Comparison of ENCODE assay signal across 8 mouse cellular contexts in genomic region chr19:5648401-5649297, GRCm38 (mm10). TPM values are rescaled to one million over a fixed set of nuclear protein-coding genes. Genes with fewer than 3 reads are reported as not detected.
DNase-seq lines count a peak whose midpoint lies in the region; ATAC-seq and TF ChIP-seq lines count a peak whose summit lies in the region.

No protein-coding gene starts in this region.

- WGBS in cerebellum, adult 2 months, result 7% methylated on average over 26 of the region's 26 CpGs
- WGBS in lung, embryonic 14.5 days, result 8% methylated on average over 26 of the region's 26 CpGs

- H3K9me3 ChIP-seq in lung, embryonic 14.5 days (ENCODE audit: low read depth, low read length), result no peaks in the 10 kb centered on the region

- peak; percentile 76 for DNase-seq in MEL-GATA-1-ER (ENCODE audit: extremely low read depth, low read depth)
- DNase-seq in cerebellum, adult 2 months, result peak; percentile 66 to 71
- DNase-seq in forelimb bud, embryonic 11.5 days (ENCODE audit: low read depth, low spot score), result peak; percentile 85
- peak; percentile 85 for DNase-seq in heart, postnatal 4 days
- DNase-seq in layer of hippocampus, adult 2 months (ENCODE audit: low spot score in 2 of 2), result peak; percentile 76 to 84
- peak; percentile 93 for DNase-seq in lung, embryonic 14.5 days
- peak; percentile 77 to 84 for DNase-seq in thymus, adult 18-20 months

- peaks cover 4% of the 10 kb centered on the region; the same call in 1 of the 2 replicates for H3K4me1 ChIP-seq in cerebellum, adult 2 months (ENCODE audit: control insufficient read depth, insufficient read depth, low read length)
- H3K4me1 ChIP-seq in lung, embryonic 14.5 days (ENCODE audit: insufficient read depth), result 0 out of 2 replicates have a peak, but pooled peaks cover 7% of the 10 kb centered on the region

- TF ChIP-seq POLR2A in cerebellum, adult 2 months (IDR thresholded peaks at IDR 0.05; ENCODE audit: borderline replicate concordance, insufficient read depth, low read length), result peak; percentile 54; the same call in 1 of the 2 replicates

- H3K36me3 ChIP-seq in lung, embryonic 14.5 days (ENCODE audit: insufficient read depth), result peaks cover 70% of the 10 kb centered on the region

- H3K9ac ChIP-seq in lung, embryonic 14.5 days, result peak overlapping the region; percentile 47

- H3K27me3 ChIP-seq in cerebellum, adult 2 months (ENCODE audit: control insufficient read depth, insufficient read depth, low read length), result no peaks in the 10 kb centered on the region
- H3K27me3 ChIP-seq in lung, embryonic 14.5 days (ENCODE audit: insufficient read depth, low read length), result peaks cover 3% of the 10 kb centered on the region; the same call in 1 of the 2 replicates

- H3K4me3 ChIP-seq in cerebellum, adult 2 months (replicated peaks; ENCODE audit: insufficient read depth, low read depth, low read length), result peak overlapping the region; percentile 43
- peak overlapping the region; percentile 59 for H3K4me3 ChIP-seq in layer of hippocampus, adult 2 months
- peak overlapping the region; percentile 25 for H3K4me3 ChIP-seq in lung, embryonic 14.5 days (ENCODE audit: low read depth, low read length)

- H3K27ac ChIP-seq in cerebellum, adult 2 months (ENCODE audit: insufficient read depth, low read length), result peak overlapping the region; percentile 52; the same call in 1 of the 2 replicates
- H3K27ac ChIP-seq in layer of hippocampus, adult 2 months, result peak overlapping the region; percentile 82
- H3K27ac ChIP-seq in lung, embryonic 14.5 days (ENCODE audit: low read depth), result peak overlapping the region; percentile 74

- 0 out of 2 replicates have a peak, but pooled peaks have one; percentile 12 for TF ChIP-seq CTCF in cerebellum, adult 2 months (IDR thresholded peaks at IDR 0.05; ENCODE audit: borderline replicate concordance, insufficient read depth, low read depth, low read length)
- TF ChIP-seq CTCF in layer of hippocampus, adult 2 months (conservative IDR thresholded peaks at IDR 0.05), result peak; percentile 54
- TF ChIP-seq CTCF in lung, embryonic 14.5 days (IDR thresholded peaks at IDR 0.05; ENCODE audit: low read depth), result peak; percentile 53

- H3K4me2 ChIP-seq in lung, embryonic 14.5 days, result peak overlapping the region; percentile 66

- ATAC-seq in lung, embryonic 14.5 days (ENCODE audit: insufficient read depth), result peak; percentile 91
- peak; percentile 81 for ATAC-seq in neutrophil, adult 5-6 weeks (ENCODE audit: extremely low read depth, insufficient number of reproducible peaks, low FRiP score, poor library complexity, severe bottlenecking)

RNA-seq across cellular contexts. Expression of gene Rela, which starts 11.4 kb away (rescaled TPM):
- polyA plus RNA-seq in cerebellum, adult 2 months (2012; rRNA removed), result 39.0 and 40.3 TPM in 2 replicates
- 10 to 100 TPM; 33.0 to 38.6 TPM for total RNA-seq in heart, postnatal 4 days (2021)
- 10 to 100 TPM; 20.6 to 21.0 TPM for total RNA-seq in layer of hippocampus, adult 2 months (2021)
- 52.3 and 54.2 TPM in 2 replicates for polyA plus RNA-seq in lung, embryonic 14.5 days (2014; fragmentation: Nextera tagmentation; extraction: Ambion mirVana)
- total RNA-seq in neutrophil, adult 5-6 weeks (2017), result 143 and 145 TPM in 2 replicates

RNA-seq across cellular contexts. Expression of gene Sipa1, which starts 14.9 kb away (rescaled TPM):
- polyA plus RNA-seq in cerebellum, adult 2 months (2012; rRNA removed), result 12.4 and 14.8 TPM in 2 replicates
- total RNA-seq in heart, postnatal 4 days (2021), result 10 to 100 TPM; 40.2 to 42.2 TPM
- total RNA-seq in layer of hippocampus, adult 2 months (2021), result 10 to 100 TPM; 16.5 to 17.5 TPM
- polyA plus RNA-seq in lung, embryonic 14.5 days (2014; fragmentation: Nextera tagmentation; extraction: Ambion mirVana), result 40.4 and 49.3 TPM in 2 replicates
- 199 and 249 TPM in 2 replicates for total RNA-seq in neutrophil, adult 5-6 weeks (2017)

RNA-seq across cellular contexts. Expression of gene Kat5, which starts 38.6 kb away (rescaled TPM):
- 139 and 143 TPM in 2 replicates for polyA plus RNA-seq in cerebellum, adult 2 months (2012; rRNA removed)
- total RNA-seq in heart, postnatal 4 days (2021), result 10 to 100 TPM; 38.3 to 49.2 TPM
- total RNA-seq in layer of hippocampus, adult 2 months (2021), result 10 to 100 TPM; 82.8 to 93.0 TPM
- polyA plus RNA-seq in lung, embryonic 14.5 days (2014; fragmentation: Nextera tagmentation; extraction: Ambion mirVana), result 25.5 and 33.4 TPM in 2 replicates
- total RNA-seq in neutrophil, adult 5-6 weeks (2017), result 77.8 and 89.0 TPM in 2 replicates

RNA-seq across cellular contexts. Expression of gene Map3k11, which starts 39.9 kb away (rescaled TPM):
- 28.6 and 29.7 TPM in 2 replicates for polyA plus RNA-seq in cerebellum, adult 2 months (2012; rRNA removed)
- 10 to 100 TPM; 39.8 to 40.0 TPM for total RNA-seq in heart, postnatal 4 days (2021)
- 10 to 100 TPM; 20.2 to 20.4 TPM for total RNA-seq in layer of hippocampus, adult 2 months (2021)
- polyA plus RNA-seq in lung, embryonic 14.5 days (2014; fragmentation: Nextera tagmentation; extraction: Ambion mirVana), result 36.6 TPM in 2 replicates
- 64.1 and 65.3 TPM in 2 replicates for total RNA-seq in neutrophil, adult 5-6 weeks (2017)

RNA-seq across cellular contexts. Expression of gene Pcnx3, which starts 40.1 kb away (rescaled TPM):
- polyA plus RNA-seq in cerebellum, adult 2 months (2012; rRNA removed), result 65.0 and 65.1 TPM in 2 replicates
- 10 to 100 TPM; 42.5 to 42.7 TPM for total RNA-seq in heart, postnatal 4 days (2021)
- 10 to 100 TPM; 69.1 to 78.8 TPM for total RNA-seq in layer of hippocampus, adult 2 months (2021)
- 28.4 and 35.2 TPM in 2 replicates for polyA plus RNA-seq in lung, embryonic 14.5 days (2014; fragmentation: Nextera tagmentation; extraction: Ambion mirVana)
- 58.3 and 60.2 TPM in 2 replicates for total RNA-seq in neutrophil, adult 5-6 weeks (2017)

Comparison
In these comparisons a context has a peak if more than half of its experiments do, and no peak if none do; other contexts are left out.
1. Peak in every context shown above with its lines: DNase-seq, ATAC-seq, H3K4me3 ChIP-seq and H3K27ac ChIP-seq.